Mouse (Mus musculus) ES-Bruce4 (cell line): Measurements from ENCODE around the gene Acss1. TPM values are rescaled to one million over a fixed set of nuclear protein-coding genes. Genes with fewer than 3 reads are reported as not detected.

Experiments
- H3K27ac ChIP-seq: 2 replicates; pipeline ENCODE4 v1.5.1; 2012; ENCODE audit warnings: low read length, inconsistent platforms; ENCODE audit not compliant: insufficient read depth
- H3K27me3 ChIP-seq: 2 replicates; pipeline ENCODE4 v1.6.1; 2012; ENCODE audit warnings: mild to moderate bottlenecking, low read length, inconsistent platforms; ENCODE audit not compliant: control insufficient read depth, poor library complexity, insufficient read depth, severe bottlenecking
- H3K36me3 ChIP-seq: 2 replicates; pipeline ENCODE4 v1.6.1; 2012; ENCODE audit warnings: inconsistent platforms, mild to moderate bottlenecking, low read length, moderate library complexity; ENCODE audit not compliant: control insufficient read depth, poor library complexity, insufficient read depth, severe bottlenecking
- H3K4me1 ChIP-seq: one replicate; pipeline ENCODE4 v1.8.1; 2011; ENCODE audit warnings: low read length; ENCODE audit not compliant: control insufficient read depth, insufficient read depth
- H3K4me3 ChIP-seq: 2 replicates; pipeline ENCODE4 v1.5.1; 2011; ENCODE audit warnings: low read depth, mild to moderate bottlenecking, low read length
- H3K9ac ChIP-seq: 2 replicates; pipeline ENCODE4 v1.6.1; 2012; ENCODE audit warnings: low read depth, mild to moderate bottlenecking, inconsistent platforms; ENCODE audit not compliant: poor library complexity, severe bottlenecking
- H3K9me3 ChIP-seq: replicated peaks from 2 replicates; pipeline ENCODE4 v1.6.1; 2012; ENCODE audit warnings: mild to moderate bottlenecking, low read length, inconsistent platforms; ENCODE audit not compliant: control insufficient read depth, poor library complexity, insufficient read depth, severe bottlenecking
- CTCF ChIP-seq: IDR thresholded peaks from one replicate; pipeline ENCODE4 v1.8.1; 2011; ENCODE audit warnings: low read depth, low read length
- EP300 ChIP-seq: IDR thresholded peaks from 2 replicates; pipeline ENCODE4 v1.6.1; 2011; ENCODE audit warnings: low read depth, low read length; ENCODE audit not compliant: insufficient read depth
- POLR2A ChIP-seq: IDR thresholded peaks from one replicate; pipeline ENCODE4 v1.8.1; 2011; ENCODE audit warnings: low read length; ENCODE audit not compliant: insufficient read depth
- polyA plus RNA-seq: library from polyadenylated mRNA; stranded (reverse); fragments of >200 nt; gene quantifications from 2 replicates; pipeline ENCODE4 v1.2.4, GENCODE M21; 2011; ENCODE audit warnings: low read depth; ENCODE audit not compliant: missing spikeins, insufficient read depth, insufficient read length

Gene Acss1
- polyA plus RNA-seq, 1 experiment = 9.8 TPM

GRCm38 (mm10) chr2:150602166-150602565 is 66.1 kb downstream of the Acss1 start:
- H3K4me3 ChIP-seq = no peak overlapping the region
- no peaks in the 10 kb centered on the region for H3K9me3 ChIP-seq
- TF ChIP-seq POLR2A = no peak
- no peak for TF ChIP-seq CTCF
- TF ChIP-seq EP300 = no peak
- H3K4me1 ChIP-seq = no peaks in the 10 kb centered on the region
- no peak overlapping the region for H3K27ac ChIP-seq
- H3K9ac ChIP-seq = no peak overlapping the region
- no peaks in the 10 kb centered on the region for H3K27me3 ChIP-seq
- H3K36me3 ChIP-seq = no peaks in the 10 kb centered on the region

GRCm38 (mm10) chr2:150600263-150600662 is 68.0 kb downstream of the Acss1 start:
- H3K36me3 ChIP-seq = no peaks in the 10 kb centered on the region
- no peak overlapping the region for H3K9ac ChIP-seq
- no peaks in the 10 kb centered on the region for H3K27me3 ChIP-seq
- H3K9me3 ChIP-seq = no peaks in the 10 kb centered on the region
- H3K27ac ChIP-seq = no peak overlapping the region
- H3K4me3 ChIP-seq = no peak overlapping the region
- H3K4me1 ChIP-seq = no peaks in the 10 kb centered on the region
- no peak for TF ChIP-seq CTCF
- no peak for TF ChIP-seq POLR2A
- no peak for TF ChIP-seq EP300

GRCm38 (mm10) chr2:150595411-150596190 is 72.7 kb downstream of the Acss1 start:
- Histone ChIP-seq H3K9ac (no peak overlapping the region), H3K4me1 (no peaks in the 10 kb centered on the region), H3K27me3 (no peaks in the 10 kb centered on the region), H3K4me3 (no peak overlapping the region), H3K36me3 (no peaks in the 10 kb centered on the region), H3K27ac (no peak overlapping the region), H3K9me3 (no peaks in the 10 kb centered on the region)
- TF ChIP-seq CTCF = no peak

- peaks cover 6% of the 10 kb centered on the region; the same call in 1 of the 2 replicates for H3K36me3 ChIP-seq
These were observed 79.2 kb downstream of the Acss1 start for GRCm38 (mm10) chr2:150589076-150589475.

GRCm38 (mm10) chr2:150579628-150580027 is 88.7 kb downstream of the Acss1 start:
- Histone ChIP-seq H3K9ac (no peak overlapping the region), H3K4me1 (no peaks in the 10 kb centered on the region), H3K4me3 (no peak overlapping the region), H3K36me3 (peaks cover 2% of the 10 kb centered on the region; the same call in 1 of the 2 replicates), H3K27me3 (no peaks in the 10 kb centered on the region), H3K9me3 (no peaks in the 10 kb centered on the region), H3K27ac (no peak overlapping the region)
- no peak for TF ChIP-seq POLR2A
- TF ChIP-seq EP300 = no peak
- no peak for TF ChIP-seq CTCF

More at GRCm38 (mm10) chr2:150589076-150589475, 79.2 kb downstream of the Acss1 start:
- Histone ChIP-seq H3K9me3 (no peaks in the 10 kb centered on the region), H3K27ac (no peak overlapping the region), H3K27me3 (no peaks in the 10 kb centered on the region), H3K9ac (no peak overlapping the region), H3K4me3 (no peak overlapping the region), H3K4me1 (no peaks in the 10 kb centered on the region)
- TF ChIP-seq CTCF = peak; percentile 44
- no peak for TF ChIP-seq POLR2A

GRCm38 (mm10) chr2:150578603-150579002 is 89.7 kb downstream of the Acss1 start:
- Histone ChIP-seq H3K9ac (no peak overlapping the region), H3K4me3 (no peak overlapping the region), H3K9me3 (no peaks in the 10 kb centered on the region), H3K4me1 (no peaks in the 10 kb centered on the region), H3K36me3 (no peaks in the 10 kb centered on the region), H3K27ac (no peak overlapping the region), H3K27me3 (no peaks in the 10 kb centered on the region)
- TF ChIP-seq EP300 (no peak), CTCF (no peak), POLR2A (no peak)
